Mouse (Mus musculus) A20 (cell line): ENCODE measurements around the gene Acat1.

Source experiments
- DNase-seq: peaks from one replicate; pipeline ENCODE4 v3.0.0-alpha.2; 2011; ENCODE audit warnings: low read depth, low spot score

The Acat1 gene

DNA sequence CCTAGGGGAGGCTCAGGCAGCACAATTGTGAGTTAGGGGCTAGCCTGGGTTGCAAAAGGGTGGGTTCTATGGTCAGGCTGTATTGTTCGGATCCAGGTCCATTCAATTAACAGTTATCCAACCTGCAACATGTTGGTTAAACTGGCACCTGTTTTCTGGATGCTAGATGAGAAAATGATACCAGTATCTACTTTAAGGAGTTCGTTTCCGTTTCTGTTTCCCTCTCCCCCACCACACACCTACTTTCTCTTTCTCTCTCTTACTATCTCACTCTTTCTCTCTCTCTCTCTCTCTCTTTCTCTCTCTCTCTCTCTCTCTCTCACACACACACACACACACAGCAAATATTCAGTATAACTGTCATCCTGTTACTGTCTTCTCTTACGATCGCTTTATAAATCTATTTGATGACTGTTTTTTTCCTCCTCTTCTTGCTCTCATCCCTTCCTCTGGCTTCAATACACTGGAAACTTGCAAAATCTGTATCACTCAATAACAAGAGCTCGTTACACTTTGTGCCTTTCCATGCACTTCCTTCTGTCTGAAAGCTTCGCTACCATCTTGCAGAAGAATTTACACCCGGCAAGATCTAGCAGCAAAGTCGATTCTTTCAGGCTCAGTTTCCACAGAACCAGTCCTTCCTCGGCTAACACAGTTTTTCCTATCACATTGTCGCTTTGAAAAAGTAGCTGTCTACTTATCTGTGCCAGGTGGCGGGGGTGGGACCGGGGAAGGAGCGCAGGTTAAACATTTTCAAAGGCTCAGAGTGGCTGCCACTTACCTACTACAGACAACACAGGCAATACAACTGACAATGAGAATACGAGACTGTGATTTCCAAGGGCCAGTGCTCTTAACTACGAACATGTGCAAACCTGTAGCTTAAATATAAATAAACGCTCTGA, 74.5 kb downstream of the Acat1 start:
- peak; percentile 57 for DNase-seq
